Mouse (Mus musculus): ENCODE data around the gene Cdkn1a.

DNA sequence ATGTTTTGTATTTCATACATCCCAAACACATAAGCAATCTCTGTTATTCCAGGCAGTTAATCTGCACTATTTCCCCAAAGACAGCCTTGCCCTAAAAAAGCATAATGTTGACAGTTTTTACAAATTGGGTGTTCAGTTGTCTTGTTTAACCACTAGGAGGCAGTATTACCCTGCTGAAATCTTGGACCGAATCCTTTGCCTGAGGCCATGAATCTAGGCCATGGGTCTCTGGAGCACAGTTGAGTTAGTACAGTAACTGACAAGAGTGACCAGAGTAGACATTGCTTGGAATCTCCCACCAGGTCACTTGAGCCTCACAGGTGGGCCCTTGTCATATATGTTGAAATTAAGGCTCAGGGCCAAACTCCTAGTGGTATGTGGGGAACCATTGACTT is 45.9 kb upstream of the Cdkn1a start:
- TF ChIP-seq TCF12 (IDR thresholded peaks at IDR 0.05; ENCODE audit: insufficient read depth, poor library complexity, severe bottlenecking) (no peak), POLR2A (IDR thresholded peaks at IDR 0.05; ENCODE audit: insufficient read length, low read depth) (no peak)
